Mouse (Mus musculus): ENCODE measurements around the gene Hbs1l. TPM values are rescaled to one million over a fixed set of nuclear protein-coding genes. Genes with fewer than 3 reads are reported as not detected.
"Not testable (repeated sequence)": the region's sequence is repeated elsewhere in the genome, so short reads cannot be mapped to it uniquely, and the experiment has no call there.

Gene Hbs1l
- polyA plus RNA-seq, 1 experiment from 2014 or later = 88.2 TPM

- Histone ChIP-seq H3K27me3 (no peaks in the 10 kb centered on the region), H3K9ac (no peak overlapping the region), H3K4me2 (no peak overlapping the region), H3K27ac (no peak overlapping the region), H3K4me3 (no peak overlapping the region), H3K36me3 (no peaks in the 10 kb centered on the region), H3K9me3 (no peaks in the 10 kb centered on the region), H3K4me1 (no peaks in the 10 kb centered on the region)
- WGBS = 83% methylated on average over 14 of the region's 14 CpGs
- no peak for ATAC-seq (ENCODE audit: insufficient number of reproducible peaks, low FRiP score, low TSS enrichment, low read depth)
Measured at GRCm38 (mm10) chr10:21395426-21396139, 99.8 kb downstream of the Hbs1l start.

GRCm38 (mm10) chr10:21398873-21399425 lies 103.2 kb downstream of the Hbs1l start:
- H3K9me3 ChIP-seq; H3K4me3 ChIP-seq; H3K27me3 ChIP-seq; H3K9ac ChIP-seq; H3K4me2 ChIP-seq; ATAC-seq (ENCODE audit: insufficient number of reproducible peaks, low FRiP score, low TSS enrichment, low read depth); H3K4me1 ChIP-seq; H3K36me3 ChIP-seq; H3K27ac ChIP-seq: not testable (repeated sequence)
- WGBS = 78% methylated on average over 6 of the region's 6 CpGs

GRCm38 (mm10) chr10:21399622-21400021 lies 103.8 kb downstream of the Hbs1l start:
- no peak overlapping the region for H3K4me3 ChIP-seq
- no peaks in the 10 kb centered on the region for H3K27me3 ChIP-seq
- no peak overlapping the region for H3K4me2 ChIP-seq
- H3K9me3 ChIP-seq = no peaks in the 10 kb centered on the region
- H3K36me3 ChIP-seq = no peaks in the 10 kb centered on the region
- ATAC-seq (ENCODE audit: insufficient number of reproducible peaks, low FRiP score, low TSS enrichment, low read depth) = no peak
- no peak overlapping the region for H3K27ac ChIP-seq
- no peaks in the 10 kb centered on the region for H3K4me1 ChIP-seq
- 51% methylated on average over 8 of the region's 8 CpGs for WGBS
- no peak overlapping the region for H3K9ac ChIP-seq

GRCm38 (mm10) chr10:21400031-21400430 lies 104.3 kb downstream of the Hbs1l start:
- Histone ChIP-seq H3K27me3 (no peaks in the 10 kb centered on the region), H3K4me1 (no peaks in the 10 kb centered on the region), H3K9me3 (no peaks in the 10 kb centered on the region), H3K4me3 (no peak overlapping the region), H3K4me2 (no peak overlapping the region), H3K36me3 (no peaks in the 10 kb centered on the region), H3K9ac (no peak overlapping the region), H3K27ac (no peak overlapping the region)
- no peak for ATAC-seq (ENCODE audit: insufficient number of reproducible peaks, low FRiP score, low TSS enrichment, low read depth)
- WGBS = 68% methylated on average over 7 of the region's 7 CpGs

- no peak overlapping the region for H3K27ac ChIP-seq
- no peaks in the 10 kb centered on the region for H3K27me3 ChIP-seq
- no peak overlapping the region for H3K9ac ChIP-seq
- no peak for ATAC-seq (ENCODE audit: insufficient number of reproducible peaks, low FRiP score, low TSS enrichment, low read depth)
- H3K9me3 ChIP-seq = no peaks in the 10 kb centered on the region
- no peaks in the 10 kb centered on the region for H3K4me1 ChIP-seq
- no peaks in the 10 kb centered on the region for H3K36me3 ChIP-seq
- no peak overlapping the region for H3K4me2 ChIP-seq
- no peak overlapping the region for H3K4me3 ChIP-seq
- WGBS = 76% methylated on average over 2 of the region's 2 CpGs
Measured at GRCm38 (mm10) chr10:21400453-21400852, 104.7 kb downstream of the Hbs1l start.

- Histone ChIP-seq H3K4me1 (no peaks in the 10 kb centered on the region), H3K4me2 (no peak overlapping the region)
Measured at GRCm38 (mm10) chr10:21401259-21401658, 105.5 kb downstream of the Hbs1l start.

DNA sequence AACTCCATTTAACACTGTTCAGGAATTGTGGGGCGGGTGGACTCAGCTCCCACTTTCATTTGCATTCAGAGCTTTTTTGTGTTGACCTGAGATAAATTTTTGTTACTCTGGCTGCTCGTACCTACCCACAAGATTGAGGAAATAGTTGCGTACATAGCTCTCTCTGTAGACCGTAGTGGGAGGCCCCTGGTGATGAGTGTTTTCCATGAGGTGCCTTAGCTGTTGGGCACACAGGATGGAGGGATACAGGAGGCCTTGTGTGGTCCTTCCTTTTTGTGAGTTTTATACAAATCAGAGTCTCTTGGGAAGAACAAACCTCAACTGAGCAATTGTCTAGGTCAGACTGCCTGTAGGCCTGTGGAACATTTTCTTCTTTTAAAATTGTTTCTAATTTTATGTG lies 109.0 kb downstream of the Hbs1l start:
- Histone ChIP-seq H3K36me3 (no peaks in the 10 kb centered on the region), H3K27me3 (no peaks in the 10 kb centered on the region), H3K9me3 (no peaks in the 10 kb centered on the region), H3K4me2 (no peak overlapping the region), H3K4me3 (no peak overlapping the region), H3K9ac (no peak overlapping the region), H3K27ac (no peak overlapping the region), H3K4me1 (no peaks in the 10 kb centered on the region)
- 85% methylated on average over 4 of the region's 4 CpGs for WGBS
- no peak for ATAC-seq (ENCODE audit: insufficient number of reproducible peaks, low FRiP score, low TSS enrichment, low read depth)

More at GRCm38 (mm10) chr10:21401259-21401658, 105.5 kb downstream of the Hbs1l start:
- Histone ChIP-seq H3K9ac (no peak overlapping the region), H3K4me3 (no peak overlapping the region), H3K27me3 (no peaks in the 10 kb centered on the region), H3K27ac (no peak overlapping the region), H3K9me3 (no peaks in the 10 kb centered on the region), H3K36me3 (no peaks in the 10 kb centered on the region)
- ATAC-seq (ENCODE audit: insufficient number of reproducible peaks, low FRiP score, low TSS enrichment, low read depth) = no peak
- 55% methylated on average over 4 of the region's 4 CpGs for WGBS

- Histone ChIP-seq H3K9ac (no peak overlapping the region), H3K36me3 (no peaks in the 10 kb centered on the region), H3K27ac (no peak overlapping the region), H3K4me1 (no peaks in the 10 kb centered on the region), H3K4me3 (no peak overlapping the region), H3K9me3 (no peaks in the 10 kb centered on the region), H3K27me3 (no peaks in the 10 kb centered on the region), H3K4me2 (no peak overlapping the region)
- WGBS = 68% methylated on average over 11 of the region's 11 CpGs
- ATAC-seq (ENCODE audit: insufficient number of reproducible peaks, low FRiP score, low TSS enrichment, low read depth) = no peak
Measured at GRCm38 (mm10) chr10:21405707-21406534, 110.1 kb downstream of the Hbs1l start.

GRCm38 (mm10) chr10:21410711-21411110 lies 114.9 kb downstream of the Hbs1l start:
- H3K36me3 ChIP-seq = no peaks in the 10 kb centered on the region
- no peak overlapping the region for H3K9ac ChIP-seq
- H3K9me3 ChIP-seq = no peaks in the 10 kb centered on the region
- 69% methylated on average over 5 of the region's 5 CpGs for WGBS
- H3K4me2 ChIP-seq = no peak overlapping the region
- no peaks in the 10 kb centered on the region for H3K4me1 ChIP-seq
- no peak overlapping the region for H3K4me3 ChIP-seq
- no peak for ATAC-seq (ENCODE audit: insufficient number of reproducible peaks, low FRiP score, low TSS enrichment, low read depth)
- H3K27ac ChIP-seq = no peak overlapping the region
- no peaks in the 10 kb centered on the region for H3K27me3 ChIP-seq

DNA sequence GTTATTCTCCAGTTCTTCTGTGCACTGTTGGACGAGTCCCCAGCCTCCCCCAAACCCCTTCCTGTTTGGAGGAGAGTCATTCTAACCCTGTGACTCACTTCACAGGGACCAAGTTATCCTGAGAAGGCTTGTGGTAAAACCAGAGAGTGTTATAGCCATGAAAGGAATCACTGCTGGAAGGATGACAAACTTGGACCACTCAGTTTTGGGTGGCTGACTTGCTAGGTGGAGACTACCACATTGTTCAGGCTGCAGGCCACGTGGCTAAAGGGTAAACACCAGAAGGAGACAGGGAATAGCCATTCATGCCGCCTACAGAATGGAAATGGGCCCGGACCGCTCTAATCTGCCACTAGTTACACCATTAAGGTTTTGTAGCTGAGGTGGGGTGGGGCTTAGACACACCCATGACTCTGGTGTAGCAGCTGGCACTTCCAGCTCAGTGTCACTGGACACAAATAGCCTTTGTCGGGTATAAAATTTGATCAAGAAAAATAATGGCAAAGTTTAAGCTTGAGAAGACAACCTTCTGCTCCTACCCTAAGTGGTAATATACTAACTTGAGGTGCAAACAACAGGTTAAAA lies 115.9 kb downstream of the Hbs1l start:
- H3K36me3 ChIP-seq = no peaks in the 10 kb centered on the region
- no peaks in the 10 kb centered on the region for H3K4me1 ChIP-seq
- no peak overlapping the region for H3K4me2 ChIP-seq
- WGBS = 70% methylated on average over 6 of the region's 6 CpGs
- no peak for ATAC-seq (ENCODE audit: insufficient number of reproducible peaks, low FRiP score, low TSS enrichment, low read depth)
- no peaks in the 10 kb centered on the region for H3K9me3 ChIP-seq
- no peaks in the 10 kb centered on the region for H3K27me3 ChIP-seq
- H3K9ac ChIP-seq = no peak overlapping the region
- H3K27ac ChIP-seq = no peak overlapping the region
- no peak overlapping the region for H3K4me3 ChIP-seq

DNA sequence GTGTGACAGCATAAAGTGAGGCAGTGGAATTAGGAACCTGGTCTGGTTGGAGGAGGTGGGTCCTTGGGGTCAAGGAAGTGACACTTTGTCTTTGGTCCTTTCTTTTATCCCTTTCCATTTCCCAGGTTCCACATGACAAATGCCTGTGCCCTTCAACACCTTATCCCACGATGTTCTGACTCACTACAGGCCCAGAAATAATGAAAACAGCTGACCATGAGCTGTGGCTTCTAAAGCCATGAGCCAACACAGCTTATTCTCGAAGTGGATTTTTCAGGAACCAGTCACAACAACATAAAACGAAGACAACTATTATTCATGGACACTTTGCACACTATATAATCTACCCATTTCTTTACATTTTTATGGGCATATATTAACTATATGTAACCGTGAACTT lies 119.3 kb downstream of the Hbs1l start:
- no peaks in the 10 kb centered on the region for H3K4me1 ChIP-seq
- no peak for ATAC-seq (ENCODE audit: insufficient number of reproducible peaks, low FRiP score, low TSS enrichment, low read depth)

DNA sequence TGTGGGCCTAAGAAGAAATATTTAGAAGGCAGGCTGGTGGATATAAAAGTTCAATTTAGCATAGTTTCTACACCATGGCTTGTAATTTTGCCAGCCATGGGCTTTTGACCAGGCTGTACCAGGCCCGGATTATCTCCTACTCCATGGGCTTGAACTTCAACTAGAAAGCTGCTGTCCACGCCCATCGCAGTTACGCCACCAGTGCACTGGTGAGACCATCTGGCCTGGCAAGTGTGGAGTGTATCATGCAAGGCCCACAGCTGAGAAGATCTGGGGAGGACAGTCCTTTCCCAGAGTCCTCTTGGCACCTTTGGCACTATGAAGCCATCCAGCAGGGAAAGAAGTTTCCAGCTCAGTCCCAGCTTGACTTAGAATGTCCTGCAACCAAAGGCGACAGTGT lies 120.4 kb downstream of the Hbs1l start:
- H3K9ac ChIP-seq = no peak overlapping the region
- no peaks in the 10 kb centered on the region for H3K27me3 ChIP-seq
- H3K36me3 ChIP-seq = no peaks in the 10 kb centered on the region
- no peaks in the 10 kb centered on the region for H3K4me1 ChIP-seq
- no peak overlapping the region for H3K4me2 ChIP-seq
- H3K4me3 ChIP-seq = no peak overlapping the region
- WGBS = 87% methylated on average over 5 of the region's 5 CpGs
- no peak for ATAC-seq (ENCODE audit: insufficient number of reproducible peaks, low FRiP score, low TSS enrichment, low read depth)
- no peaks in the 10 kb centered on the region for H3K9me3 ChIP-seq
- no peak overlapping the region for H3K27ac ChIP-seq

More for the DNA sequence above, 119.3 kb downstream of the Hbs1l start:
- Histone ChIP-seq H3K4me3 (no peak overlapping the region), H3K27ac (no peak overlapping the region), H3K9me3 (no peaks in the 10 kb centered on the region), H3K4me2 (no peak overlapping the region), H3K36me3 (no peaks in the 10 kb centered on the region), H3K9ac (no peak overlapping the region), H3K27me3 (no peaks in the 10 kb centered on the region)
- 73% methylated on average over 4 of the region's 4 CpGs for WGBS
